Mouse (Mus musculus) common myeloid progenitor, adult 5-6 weeks (primary cell): ENCODE data around the gene Mrgpre. TPM values are rescaled to one million over a fixed set of nuclear protein-coding genes. Genes with fewer than 3 reads are reported as not detected.
A peak's percentile ranks its signal among the peaks of the same experiment; 100 is the strongest.

ENCODE experiments used
- ATAC-seq: replicated peaks from 2 replicates; pipeline ENCODE4 v1.8.0; 2016; ENCODE audit warnings: low read depth, mild to moderate bottlenecking, moderate TSS enrichment, inconsistent platforms; ENCODE audit not compliant: poor library complexity, severe bottlenecking
- total RNA-seq: library from RNA; stranded (forward); fragments of 200-1000, 187-1606 nt; gene quantifications from 2 replicates; pipeline ENCODE4 v1.2.3, GENCODE M21; 2017

Mrgpre gene
- total RNA-seq, 1 experiment from 2014 or later, result 1.3 TPM

- peak; percentile 92 for ATAC-seq
Measured at GRCm38 (mm10) chr7:143748041-143748868, 36.0 kb downstream of the Mrgpre start.

- no peak for ATAC-seq
Measured at GRCm38 (mm10) chr7:143740653-143741052, 43.6 kb downstream of the Mrgpre start.

GRCm38 (mm10) chr7:143739511-143740461, 44.5 kb downstream of the Mrgpre start:
- peak; percentile 94 for ATAC-seq

- ATAC-seq, result no peak
Measured at GRCm38 (mm10) chr7:143738601-143739006, 45.7 kb downstream of the Mrgpre start.

GRCm38 (mm10) chr7:143738194-143738593, 46.1 kb downstream of the Mrgpre start:
- no peak for ATAC-seq

GRCm38 (mm10) chr7:143733746-143734145, 50.6 kb downstream of the Mrgpre start:
- ATAC-seq, result no peak

GRCm38 (mm10) chr7:143729886-143730285, 54.4 kb downstream of the Mrgpre start:
- ATAC-seq, result no peak

Other genes starting within 250 kb of the Mrgpre start
- 151 and 177 TPM in 2 replicates for gene Nap1l4, start 235.4 kb downstream of the Mrgpre start, total RNA-seq
- gene Cars, start 184.4 kb downstream of the Mrgpre start, total RNA-seq, result 51.1 and 63.9 TPM in 2 replicates
- 8.0 and 10.3 TPM in 2 replicates for gene Tnfrsf26, start 155.8 kb downstream of the Mrgpre start, total RNA-seq
- 3.7 and 4.7 TPM in 2 replicates for gene Tnfrsf22, start 134.8 kb downstream of the Mrgpre start, total RNA-seq
- gene Tnfrsf23, start 98.6 kb downstream of the Mrgpre start, total RNA-seq, result 0.63 TPM in 1 of 2 replicates, not detected in the other
- 5.9 and 15.3 TPM in 2 replicates for gene Osbpl5, start 27.5 kb downstream of the Mrgpre start, total RNA-seq
- not detected in 2 replicates for gene Mrgprg, start 17.5 kb downstream of the Mrgpre start, total RNA-seq
- 8.3 and 13.6 TPM in 2 replicates for gene Nadsyn1, start 38.3 kb upstream of the Mrgpre start, total RNA-seq
- gene Dhcr7, start 38.6 kb upstream of the Mrgpre start, total RNA-seq, result 11.7 and 25.1 TPM in 2 replicates
- gene Gm498, start 82.3 kb upstream of the Mrgpre start, total RNA-seq, result not detected in 2 replicates
- gene Shank2, start 217.4 kb upstream of the Mrgpre start, total RNA-seq, result not detected in 2 replicates